Mouse (Mus musculus) lung, adult 2 months (tissue): ENCODE data around the gene Dhrs9.

ENCODE experiments used
- CTCF ChIP-seq: fragments of 200-500 bp; IDR thresholded peaks from 2 replicates; pipeline ENCODE4 v1.5.1; 2011; ENCODE audit warnings: mild to moderate bottlenecking, low read length, control low read depth; ENCODE audit not compliant: insufficient read depth
- POLR2A ChIP-seq: fragments of 200-500 bp; IDR thresholded peaks from 2 replicates; pipeline ENCODE4 v1.6.1; 2011; ENCODE audit warnings: low read depth, mild to moderate bottlenecking, control low read depth, low read length, borderline replicate concordance; ENCODE audit errors: extremely low read depth

GRCm38 (mm10) chr2:69415070-69415469 lies 34.8 kb downstream of the Dhrs9 start:
- no peak for TF ChIP-seq POLR2A
- no peak for TF ChIP-seq CTCF
